Mouse (Mus musculus) spleen, postnatal 4 days (tissue): ENCODE results near the gene Bivm.

Experiments used
- DNase-seq, 2 experiments: peaks; one replicate each; pipeline ENCODE4 v3.0.0; 2022; ENCODE audit warnings: low spot score in 2 of 2

Bivm gene

GRCm38 (mm10) chr1:44173903-44174302, 55.1 kb downstream of the Bivm start:
- DNase-seq = no peak

DNA sequence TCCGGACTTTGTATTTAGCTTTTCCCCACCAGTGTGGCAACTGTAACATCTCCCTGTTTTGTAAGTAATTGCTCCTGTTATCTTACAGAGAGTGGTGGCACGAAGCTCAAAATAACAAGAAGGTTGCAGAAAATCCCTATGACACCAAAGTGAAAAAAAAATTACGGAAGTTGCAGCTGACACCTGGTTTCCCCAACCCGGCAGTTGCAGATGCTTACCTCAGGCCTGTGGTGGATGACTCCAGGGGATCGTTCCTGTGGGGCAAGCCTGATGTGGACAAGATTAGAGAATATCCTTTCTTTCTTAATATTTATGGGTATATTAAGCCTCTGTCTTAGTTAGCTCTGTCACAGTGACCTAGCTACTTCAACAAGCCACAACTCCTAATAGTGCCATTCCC, 59.3 kb downstream of the Bivm start:
- DNase-seq = no peak

DNA sequence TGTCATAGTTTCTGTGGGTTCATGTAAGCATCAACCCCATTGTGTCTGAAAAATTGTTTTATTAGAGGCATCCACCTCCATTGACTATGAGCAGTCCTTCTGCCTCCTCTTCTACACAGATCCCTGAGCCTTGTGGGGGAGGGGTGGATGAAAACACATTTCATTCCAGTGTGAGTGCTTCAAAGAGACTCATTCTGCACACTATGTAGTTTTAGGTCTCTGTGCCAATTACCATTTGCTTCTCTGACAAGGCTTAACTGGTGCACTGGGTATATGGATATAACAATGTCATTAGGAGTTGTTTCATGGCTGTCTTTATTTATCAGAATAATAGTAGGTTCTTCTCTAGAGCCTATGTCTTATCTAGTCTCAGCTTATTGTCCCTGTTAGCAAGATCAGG, 67.6 kb downstream of the Bivm start:
- DNase-seq = no peak
